36 mouse cellular contexts compared by ENCODE assay signal in genomic region chr1:136032961-136033360, GRCm38 (mm10). TPM values are rescaled to one million over a fixed set of nuclear protein-coding genes. Genes with fewer than 3 reads are reported as not detected.
"Had no signal": no experiment of that assay in that cellular context is flagged by ENCODE, and none has a peak within 500 bp of the region (broad histone marks: within the 10 kb centered on the region; RNA-seq: fewer than 3 reads in every experiment).

No protein-coding gene starts in this region.

- H3K9ac ChIP-seq: forebrain, postnatal 0 days; heart, embryonic 12.5 days; hindbrain, embryonic 12.5 days; hindbrain, embryonic 14.5 days; intestine, embryonic 15.5 days; limb, embryonic 13.5 days; limb, embryonic 15.5 days had no signal

- H3K27ac ChIP-seq: gastrocnemius, adult 2 months; heart, embryonic 10.5 days; hindbrain, embryonic 10.5 days; hindbrain, embryonic 12.5 days; hindbrain, embryonic 14.5 days; intestine, embryonic 15.5 days; limb, embryonic 13.5 days; limb, embryonic 15.5 days had no signal

- H3K4me3 ChIP-seq: gastrocnemius, adult 2 months; heart, embryonic 10.5 days; heart, embryonic 12.5 days; hindbrain, embryonic 10.5 days; hindbrain, embryonic 12.5 days; intestine, embryonic 15.5 days; limb, embryonic 13.5 days; limb, embryonic 15.5 days had no signal

- H3K4me1 ChIP-seq: hindbrain, embryonic 10.5 days; hindbrain, embryonic 12.5 days; intestine, embryonic 15.5 days had no signal

- H3K4me2 ChIP-seq: heart, embryonic 12.5 days; hindbrain, embryonic 12.5 days; hindbrain, embryonic 14.5 days; intestine, embryonic 15.5 days; limb, embryonic 13.5 days; limb, embryonic 15.5 days had no signal

- H3K9me3 ChIP-seq: heart, embryonic 10.5 days; heart, embryonic 12.5 days; hindbrain, embryonic 10.5 days; hindbrain, embryonic 12.5 days; intestine, embryonic 15.5 days; limb, embryonic 13.5 days; limb, embryonic 15.5 days had no signal

- H3K27me3 ChIP-seq: heart, embryonic 12.5 days; hindbrain, embryonic 12.5 days; intestine, embryonic 15.5 days; limb, embryonic 13.5 days; limb, embryonic 15.5 days had no signal

- ATAC-seq: forebrain, postnatal 0 days; hindbrain, embryonic 16.5 days; inflammation-experienced regulatory T-cells, adult 6 months; intestine, embryonic 15.5 days; intestine, postnatal 0 days had no signal

- DNase-seq: forebrain, postnatal 0 days; gastrocnemius, adult 2 months; gastrocnemius, postnatal 10 days; gastrocnemius, postnatal 25 days; heart, adult 18-20 months; heart, postnatal 10 days; heart, postnatal 4 days; kidney, adult 18-20 months; kidney, adult 8-10 months; kidney, postnatal 10 days; kidney, postnatal 4 days; layer of hippocampus, adult 9-11 months; layer of hippocampus, postnatal 36 days; left cerebral cortex, postnatal 4 days had no signal

RNA-seq across cellular contexts. Expression of gene Ascl5, which starts 17.6 kb away (rescaled TPM):
- total RNA-seq: forebrain, postnatal 0 days; gastrocnemius, adult 2 months; gastrocnemius, postnatal 10 days; gastrocnemius, postnatal 25 days; gastrocnemius, postnatal 4 days; granulocyte monocyte progenitor cell, adult 5-6 weeks; heart, adult 18-20 months; heart, adult 8-10 months; heart, postnatal 10 days; heart, postnatal 25 days; heart, postnatal 4 days; layer of hippocampus, adult 8-10 months; layer of hippocampus, postnatal 14 days; layer of hippocampus, postnatal 36 days had no signal
- polyA plus RNA-seq: heart, embryonic 10.5 days; heart, embryonic 12.5 days; heart, embryonic 14.5 days; heart, embryonic 16.5 days; hindbrain, embryonic 10.5 days; hindbrain, embryonic 12.5 days; hindbrain, embryonic 14.5 days; hindbrain, embryonic 16.5 days; inflammation-experienced regulatory T-cells, adult 6 months; intestine, embryonic 15.5 days; intestine, postnatal 0 days; kidney, embryonic 14.5 days; kidney, embryonic 16.5 days; limb, embryonic 11.5 days; limb, embryonic 13.5 days; limb, embryonic 15.5 days had no signal

RNA-seq across cellular contexts. Expression of gene Cacna1s, which starts 19.6 kb away (rescaled TPM):
- total RNA-seq: granulocyte monocyte progenitor cell, adult 5-6 weeks had no signal
- polyA plus RNA-seq: kidney, embryonic 14.5 days had no signal

RNA-seq across cellular contexts. Expression of gene Igfn1, which starts 26.8 kb away (rescaled TPM):
- total RNA-seq: forebrain, postnatal 0 days; granulocyte monocyte progenitor cell, adult 5-6 weeks had no signal
- polyA plus RNA-seq: forebrain, postnatal 0 days; heart, embryonic 10.5 days; heart, embryonic 16.5 days; hindbrain, embryonic 12.5 days; hindbrain, embryonic 14.5 days; hindbrain, embryonic 16.5 days; inflammation-experienced regulatory T-cells, adult 6 months; intestine, embryonic 15.5 days; kidney, embryonic 14.5 days had no signal
